Mouse (Mus musculus) left cerebral cortex, postnatal 25 days (tissue): Measurements from ENCODE around the gene Tspan9. TPM values are rescaled to one million over a fixed set of nuclear protein-coding genes. Genes with fewer than 3 reads are reported as not detected.
A peak's percentile ranks its signal among the peaks of the same experiment; 100 is the strongest.

Experiments
- DNase-seq, 2 experiments: peaks; one replicate each; pipeline ENCODE4 v3.0.0; 2022; ENCODE audit warnings: low spot score in 2 of 2, mixed read lengths in 1 of 2
- intact Hi-C: fragments of 180-260 bp; cut with DNase I; formaldehyde crosslinking; loops from one replicate; pipeline ENCODE4 v1.15.1; 2025
- total RNA-seq, 2 experiments: library from RNA; stranded (reverse); gene quantifications; 2 replicates each; pipeline ENCODE4 v1.2.3; 2021

The Tspan9 gene
- total RNA-seq, 2 experiments from 2014 or later = 55.2 to 58.6 TPM

GRCm38 (mm10) chr6:128030475-128030874 lies 112.9 kb downstream of the Tspan9 start:
- no peak for DNase-seq
- intact Hi-C loops = no loop called here

- intact Hi-C loops = no loop called here
- no peak for DNase-seq
These were observed 113.7 kb downstream of the Tspan9 start for GRCm38 (mm10) chr6:128029517-128030348.

DNA sequence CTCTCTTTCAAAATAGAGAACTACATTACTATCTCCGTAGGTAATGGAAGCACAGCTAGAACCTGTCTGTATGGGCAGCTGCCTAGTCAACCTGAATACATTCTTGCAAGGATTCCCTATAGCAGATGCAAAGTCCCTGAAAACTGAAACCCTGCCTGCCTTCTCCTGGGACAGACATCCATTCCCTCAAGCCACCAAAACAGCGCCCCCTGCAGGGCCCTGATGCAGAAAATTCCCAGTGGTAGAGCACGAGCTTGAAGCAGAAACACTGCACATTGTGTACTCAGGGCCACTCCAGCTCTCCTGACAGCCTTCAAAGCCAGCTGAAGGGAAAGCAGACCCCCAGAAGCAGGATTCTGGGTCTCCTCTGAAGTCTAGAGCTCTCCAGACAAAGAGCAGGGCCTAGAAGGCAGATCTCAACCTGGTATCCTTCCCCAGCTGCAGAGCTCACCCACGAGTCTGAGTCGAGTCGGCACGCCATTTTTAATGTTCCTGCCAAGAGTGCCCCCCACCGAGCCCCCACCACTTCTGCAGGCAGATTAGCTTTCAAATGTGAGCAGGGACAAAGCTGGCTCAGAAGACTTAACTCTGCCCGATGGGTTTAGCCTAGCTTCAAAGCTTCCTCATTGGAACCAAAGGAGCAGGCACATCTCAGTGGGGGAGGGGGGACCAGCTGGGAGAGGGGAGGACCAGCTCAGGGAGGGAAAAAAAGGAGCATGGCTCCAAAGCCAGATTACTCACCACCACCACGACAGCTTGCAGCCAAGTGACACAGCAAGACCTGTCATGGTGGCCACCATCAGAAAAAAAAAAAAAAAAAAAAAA lies 115.1 kb downstream of the Tspan9 start:
- DNase-seq = no peak
- intact Hi-C loops = no loop called here

- DNase-seq = no peak
- intact Hi-C loops = no loop called here
These were observed 117.4 kb downstream of the Tspan9 start for GRCm38 (mm10) chr6:128025997-128026396.

DNA sequence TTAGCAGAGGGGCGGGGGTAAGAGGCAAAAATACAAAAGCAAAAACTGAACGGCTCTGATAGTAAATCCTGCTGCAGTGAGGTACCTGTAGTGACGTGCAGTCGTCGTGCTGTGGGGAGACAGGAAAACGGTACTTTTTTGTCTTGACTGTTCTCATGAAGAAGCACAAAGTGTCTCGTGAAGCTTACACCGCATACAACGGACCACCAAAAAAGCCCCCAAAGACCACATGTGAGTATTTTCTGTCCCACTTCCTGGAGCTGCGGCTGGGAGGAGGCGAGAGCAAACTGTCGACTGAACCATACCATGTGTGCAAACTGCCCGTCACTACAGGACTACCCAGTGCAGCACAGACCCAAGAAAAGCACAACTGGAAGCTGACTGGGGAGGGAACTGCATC lies 117.8 kb downstream of the Tspan9 start:
- intact Hi-C loops = no loop called here
- no peak for DNase-seq

DNA sequence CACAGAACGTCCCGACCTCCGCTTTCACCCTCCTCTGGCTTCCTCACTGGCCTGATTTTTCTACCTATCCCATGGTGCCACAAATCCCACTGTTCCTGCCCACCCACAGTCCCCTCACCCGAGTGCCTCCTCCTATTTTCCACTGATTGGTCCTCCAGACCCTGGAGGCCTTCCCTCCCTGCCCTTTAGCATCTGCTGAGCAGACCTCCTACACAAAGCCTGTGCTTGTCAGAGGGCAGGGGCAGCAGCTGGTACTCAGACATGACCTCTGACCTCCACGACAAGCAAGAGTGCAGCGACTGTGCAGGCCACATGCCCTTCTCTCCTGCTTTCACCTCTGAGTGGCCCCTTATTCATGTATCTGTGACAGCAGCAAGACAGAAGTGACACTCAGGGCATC lies 121.2 kb downstream of the Tspan9 start:
- no peak for DNase-seq
- intact Hi-C loops = no loop called here

- no peak for DNase-seq
- intact Hi-C loops = no loop called here
These were observed 121.5 kb downstream of the Tspan9 start for GRCm38 (mm10) chr6:128021931-128022202.

GRCm38 (mm10) chr6:128021106-128021930 lies 122.1 kb downstream of the Tspan9 start:
- no peak for DNase-seq
- intact Hi-C loops = no loop called here

DNA sequence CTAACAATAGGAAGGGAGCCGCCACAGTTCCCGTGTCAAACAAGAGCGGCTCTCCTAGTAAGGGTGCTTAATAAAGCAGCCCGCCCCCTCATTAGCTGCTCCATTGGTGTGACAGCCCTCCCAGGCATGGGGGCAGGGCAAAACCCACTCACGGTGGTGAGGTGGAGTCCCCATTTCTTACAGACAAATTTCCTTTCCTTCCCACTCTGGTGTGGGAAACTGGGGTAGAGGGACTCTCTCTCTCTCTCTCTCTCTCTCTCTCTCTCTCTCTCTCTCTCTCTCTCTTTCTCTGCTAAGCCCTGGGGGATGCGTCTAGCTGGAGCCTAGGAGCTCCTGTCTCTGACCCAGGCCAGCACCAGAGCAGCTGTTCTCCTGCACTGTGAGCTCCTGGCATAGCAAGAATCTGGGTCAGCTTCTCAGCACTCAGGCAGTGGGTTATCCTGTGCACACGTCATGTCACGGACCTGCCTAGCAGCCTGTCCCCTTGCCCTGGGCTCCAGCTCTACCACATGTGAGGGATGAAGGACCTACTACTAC lies 122.8 kb downstream of the Tspan9 start:
- intact Hi-C loops = no loop called here
- DNase-seq = no peak

GRCm38 (mm10) chr6:128020053-128020452 lies 123.3 kb downstream of the Tspan9 start:
- no peak for DNase-seq
- intact Hi-C loops = no loop called here

DNA sequence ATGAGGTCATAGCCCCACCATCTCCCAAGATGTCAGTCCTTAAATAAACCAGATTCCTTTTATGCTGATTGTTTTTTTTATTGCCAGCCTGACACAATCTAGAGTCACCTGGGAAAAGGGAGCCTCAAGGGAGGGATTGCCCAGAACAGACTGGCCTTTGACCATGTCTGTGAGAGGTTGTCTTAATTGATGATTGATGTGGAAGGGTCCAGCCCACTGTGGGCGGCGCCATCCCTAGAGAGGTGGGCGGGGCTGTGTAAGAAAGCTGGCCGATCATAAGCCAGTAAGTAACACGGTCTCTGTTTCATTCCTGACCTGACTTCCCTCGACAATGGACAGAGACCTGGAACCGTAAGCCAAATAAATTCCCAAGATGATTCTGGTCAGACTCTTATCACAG lies 124.3 kb downstream of the Tspan9 start:
- intact Hi-C loops = no loop called here
- DNase-seq = no peak

- intact Hi-C loops = no loop called here
- no peak for DNase-seq
These were observed 128.1 kb downstream of the Tspan9 start for GRCm38 (mm10) chr6:128015304-128015703.

DNA sequence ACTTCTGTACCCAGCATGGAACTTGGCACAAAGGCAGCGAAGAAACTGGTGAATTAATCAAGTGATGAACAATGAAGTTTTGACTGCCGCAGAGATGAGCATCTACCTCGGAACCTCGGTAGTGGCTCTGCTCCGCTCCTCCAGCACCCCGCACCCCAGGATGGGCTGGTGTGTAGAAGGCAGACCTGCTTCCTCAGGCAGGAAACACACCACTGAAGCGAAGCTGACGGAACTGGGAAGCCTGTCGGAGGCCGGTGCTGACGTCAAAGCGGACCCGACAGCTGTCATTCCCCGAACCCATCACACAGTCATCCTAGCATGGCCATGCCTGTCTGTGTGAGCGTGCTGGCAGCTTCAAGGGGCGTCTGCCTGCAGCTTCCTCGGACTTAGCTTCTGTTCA lies 131.6 kb downstream of the Tspan9 start:
- DNase-seq = no peak
- intact Hi-C loops = no loop called here

DNA sequence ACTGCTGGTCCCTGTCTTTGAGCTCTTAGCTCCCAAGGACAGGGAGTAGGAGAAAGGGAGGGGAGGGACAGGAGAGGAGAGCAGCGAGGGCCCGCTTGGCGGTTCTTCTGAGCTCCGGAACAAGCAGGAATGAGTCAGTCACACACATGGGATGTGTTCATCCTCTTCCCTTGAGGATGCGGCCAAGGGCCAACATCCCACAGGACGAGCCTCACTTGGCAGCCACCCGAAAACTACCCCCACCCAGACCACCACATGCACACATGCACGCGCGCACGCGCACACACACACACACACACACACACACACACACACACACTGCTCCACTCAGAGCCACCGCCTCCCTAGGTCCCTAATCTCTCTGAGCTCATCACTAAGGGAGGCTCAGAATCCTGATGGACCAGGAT lies 132.3 kb downstream of the Tspan9 start:
- intact Hi-C loops = no loop called here
- peak in 1 of 2 experiments; percentile 85 for DNase-seq

GRCm38 (mm10) chr6:128010135-128010971 lies 133.0 kb downstream of the Tspan9 start:
- DNase-seq = no peak
- intact Hi-C loops = no loop called here

DNA sequence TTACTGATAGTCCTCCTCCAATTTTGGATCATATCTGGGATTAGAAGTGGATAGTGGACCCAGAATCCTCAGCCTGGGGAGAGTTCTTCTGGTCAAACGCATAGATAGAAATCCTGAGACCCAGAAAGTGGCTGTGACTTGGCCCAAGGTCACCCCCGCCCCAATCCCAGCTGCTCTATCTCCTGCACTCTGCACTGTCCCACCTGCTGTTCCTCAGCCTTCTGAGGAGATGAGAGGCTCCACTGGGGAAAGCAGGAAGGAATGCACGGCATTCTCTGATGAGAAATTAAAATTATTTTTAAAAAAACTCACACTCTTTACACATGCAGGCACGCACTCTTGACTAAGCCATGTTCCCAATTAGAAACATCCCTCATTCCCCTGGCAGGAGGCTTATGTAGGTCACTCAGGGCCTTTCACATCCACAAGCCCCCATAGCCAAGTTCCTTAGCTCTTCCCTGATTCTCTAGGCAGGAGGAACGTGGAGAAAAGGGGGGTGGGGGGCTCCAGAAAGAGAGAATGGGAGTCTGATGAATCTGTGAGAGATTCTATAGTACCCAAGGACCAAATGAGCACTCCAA lies 135.3 kb downstream of the Tspan9 start:
- DNase-seq = peak in 1 of 2 experiments; percentile 56
- intact Hi-C loops = no loop called here

GRCm38 (mm10) chr6:128007241-128007701 lies 136.1 kb downstream of the Tspan9 start:
- DNase-seq = peak in 1 of 2 experiments; percentile 63
- intact Hi-C loops = no loop called here

DNA sequence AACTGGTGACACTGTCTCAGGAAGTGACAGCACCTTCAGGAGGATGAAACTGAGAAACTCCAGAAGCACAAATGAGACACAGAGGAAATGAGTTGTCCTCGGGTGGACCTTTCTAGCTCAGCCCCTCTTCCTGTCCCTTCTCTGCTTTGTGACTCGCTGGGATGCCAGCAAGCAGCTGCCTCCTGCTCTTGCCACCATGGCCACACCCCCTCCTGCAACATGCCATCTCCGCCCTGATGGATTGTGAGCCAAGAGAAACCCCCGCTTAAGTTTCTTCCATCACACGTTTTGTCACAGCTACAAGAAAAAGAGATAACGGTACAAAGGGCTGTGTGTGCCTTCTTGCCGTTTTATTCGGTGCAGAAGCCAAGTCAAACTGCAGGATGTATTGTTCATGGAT lies 137.2 kb downstream of the Tspan9 start:
- intact Hi-C loops = no loop called here
- peak in 1 of 2 experiments; percentile 52 for DNase-seq

GRCm38 (mm10) chr6:128004544-128004943 lies 138.8 kb downstream of the Tspan9 start:
- no peak for DNase-seq
- intact Hi-C loops = no loop called here
